9 mouse cellular contexts compared by ENCODE assay signal in the genomic region with DNA sequence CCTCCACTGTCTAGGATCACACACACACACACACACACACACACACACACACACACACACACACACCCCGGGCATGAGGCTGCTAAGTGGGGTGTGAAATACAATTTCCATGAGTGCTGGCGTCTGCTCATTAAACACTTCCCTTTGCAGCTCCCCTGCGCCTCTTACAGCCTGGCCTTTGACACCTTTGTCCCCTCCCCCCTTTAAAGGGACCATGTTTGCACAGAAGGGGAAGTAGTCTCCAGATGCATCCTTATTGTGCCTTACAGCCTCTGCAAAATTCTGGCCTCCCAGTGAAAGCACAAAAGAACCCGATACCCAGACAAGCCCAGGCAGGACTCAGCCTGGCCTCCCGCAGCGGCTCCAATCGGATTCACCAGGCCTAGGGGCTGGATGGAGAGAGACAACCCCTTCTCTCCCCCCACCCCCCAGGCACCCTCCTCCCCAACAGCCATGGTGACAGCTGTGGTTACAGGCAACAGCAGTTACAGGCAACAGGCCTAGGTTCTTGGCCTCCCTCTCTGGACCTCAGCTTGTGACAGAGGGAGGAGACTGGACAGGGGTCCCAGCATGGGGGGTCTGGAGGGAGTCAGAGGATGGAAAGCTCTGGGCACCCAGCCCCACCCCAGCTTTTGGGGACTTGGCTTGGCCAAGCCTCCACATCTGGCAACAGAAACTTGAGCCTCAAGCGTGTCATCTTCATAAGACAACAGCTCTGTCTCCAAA. TPM values are rescaled to one million over a fixed set of nuclear protein-coding genes. Genes with fewer than 3 reads are reported as not detected.
DNase-seq lines count a peak whose midpoint lies in the region; ATAC-seq lines count a peak whose summit lies in the region.
"Had no signal": no experiment of that assay in that cellular context is flagged by ENCODE, and none has a peak within 500 bp of the region (broad histone marks: within the 10 kb centered on the region; RNA-seq: fewer than 3 reads in every experiment).

No protein-coding gene starts in this region.

- no peaks in the 10 kb centered on the region for H3K36me3 ChIP-seq in forebrain, embryonic 11.5 days (ENCODE audit: control insufficient read depth, insufficient read depth, low read length)
- no peaks in the 10 kb centered on the region for H3K36me3 ChIP-seq in kidney, embryonic 16.5 days (ENCODE audit: insufficient read depth, low read length)
- no peaks in the 10 kb centered on the region for H3K36me3 ChIP-seq in midbrain, embryonic 15.5 days (replicated peaks)

- WGBS in forebrain, embryonic 11.5 days, result 3% methylated on average over 8 of the region's 8 CpGs
- 6% methylated on average over 8 of the region's 8 CpGs for WGBS in kidney, embryonic 16.5 days
- 8% methylated on average over 8 of the region's 8 CpGs for WGBS in midbrain, embryonic 15.5 days

- no peaks in the 10 kb centered on the region for H3K9me3 ChIP-seq in forebrain, embryonic 11.5 days (ENCODE audit: control insufficient read depth, low read length)
- H3K9me3 ChIP-seq in kidney, embryonic 16.5 days (ENCODE audit: low read length), result no peaks in the 10 kb centered on the region
- no peaks in the 10 kb centered on the region for H3K9me3 ChIP-seq in midbrain, embryonic 15.5 days
- H3K9me3 ChIP-seq: megakaryocyte, embryonic 14.5 days had no signal

- H3K4me3 ChIP-seq in forebrain, embryonic 11.5 days (ENCODE audit: low read depth, low read length), result no peak overlapping the region
- no peak overlapping the region for H3K4me3 ChIP-seq in kidney, embryonic 16.5 days (ENCODE audit: low read length)
- no peak overlapping the region for H3K4me3 ChIP-seq in midbrain, embryonic 15.5 days
- H3K4me3 ChIP-seq: megakaryocyte, embryonic 14.5 days had no signal

- H3K27ac ChIP-seq in forebrain, embryonic 11.5 days (ENCODE audit: low read depth, low read length), result peak overlapping the region; percentile 53
- peak overlapping the region; percentile 76 for H3K27ac ChIP-seq in kidney, embryonic 16.5 days (ENCODE audit: low read length)
- peak overlapping the region; percentile 54 for H3K27ac ChIP-seq in midbrain, embryonic 15.5 days

- H3K4me2 ChIP-seq in forebrain, embryonic 11.5 days (ENCODE audit: low read depth, low read length, severe bottlenecking), result 0 out of 2 replicates have a peak overlapping the region, but pooled peaks have one; percentile 15
- no peak overlapping the region for H3K4me2 ChIP-seq in kidney, embryonic 16.5 days (replicated peaks; ENCODE audit: low read depth, low read length)
- no peak overlapping the region for H3K4me2 ChIP-seq in midbrain, embryonic 15.5 days

- intact Hi-C loops in left cerebral cortex, postnatal 4 days (cut with DNase I), result no loop called here
- intact Hi-C loops in left cerebral cortex, postnatal 25 days (cut with DNase I), result no loop called here

- peak; percentile 63 for DNase-seq in left cerebral cortex, postnatal 4 days
- no peak for DNase-seq in left cerebral cortex, postnatal 25 days (ENCODE audit: low spot score in 2 of 2)
- DNase-seq in forebrain, embryonic 11.5 days (ENCODE audit: low spot score), result peak; percentile 77
- DNase-seq in cerebellum, adult 18-20 months, result no peak
- DNase-seq in adipocyte (ENCODE audit: low spot score), result no peak
- DNase-seq in right cerebral cortex, postnatal 36 days (ENCODE audit: low spot score in 2 of 2), result no peak

- H3K27me3 ChIP-seq in forebrain, embryonic 11.5 days (ENCODE audit: control insufficient read depth, insufficient read depth, low read length), result no peaks in the 10 kb centered on the region; the same call in 1 of the 2 replicates
- H3K27me3 ChIP-seq in kidney, embryonic 16.5 days (ENCODE audit: insufficient read depth, low read length), result no peaks in the 10 kb centered on the region; the same call in 1 of the 2 replicates
- no peaks in the 10 kb centered on the region for H3K27me3 ChIP-seq in midbrain, embryonic 15.5 days (replicated peaks)

- H3K9ac ChIP-seq in forebrain, embryonic 11.5 days (ENCODE audit: low read length), result peak overlapping the region; percentile 37; the same call in 1 of the 2 replicates
- H3K9ac ChIP-seq in kidney, embryonic 16.5 days (replicated peaks; ENCODE audit: low read length), result 0 out of 2 replicates have a peak overlapping the region, but pooled peaks have one; percentile 49
- H3K9ac ChIP-seq in midbrain, embryonic 15.5 days, result peak overlapping the region; percentile 20; the same call in 1 of the 2 replicates

- ATAC-seq in forebrain, embryonic 11.5 days (replicated peaks; ENCODE audit: low FRiP score), result peak; percentile 55
- ATAC-seq in kidney, embryonic 16.5 days (ENCODE audit: low FRiP score, low TSS enrichment), result peak; percentile 66
- ATAC-seq in midbrain, embryonic 15.5 days (replicated peaks), result peak; percentile 21

- H3K4me1 ChIP-seq in forebrain, embryonic 11.5 days (replicated peaks; ENCODE audit: control insufficient read depth, insufficient read depth, low read length), result peaks cover 33% of the 10 kb centered on the region
- H3K4me1 ChIP-seq in kidney, embryonic 16.5 days (ENCODE audit: insufficient read depth, low read length), result peaks cover 47% of the 10 kb centered on the region
- H3K4me1 ChIP-seq in midbrain, embryonic 15.5 days, result peaks cover 41% of the 10 kb centered on the region

RNA-seq across cellular contexts. Expression of a gene that starts 11.8 kb away (rescaled TPM):
- 10 to 100 TPM; 70.3 to 78.4 TPM for total RNA-seq in left cerebral cortex, postnatal 4 days (2021)
- 10 to 100 TPM; 54.4 to 63.0 TPM for total RNA-seq in left cerebral cortex, postnatal 25 days (2021)
- polyA plus RNA-seq in forebrain, embryonic 11.5 days (2014; fragmentation: Nextera tagmentation; extraction: Ambion mirVana), result 28.1 and 34.5 TPM in 2 replicates
- polyA plus RNA-seq in kidney, embryonic 16.5 days (2015; fragmentation: Nextera tagmentation; extraction: Ambion mirVana), result 18.9 and 23.5 TPM in 2 replicates
- 121 and 122 TPM in 2 replicates for polyA plus RNA-seq in midbrain, embryonic 15.5 days (2015; fragmentation: Nextera tagmentation; extraction: Ambion mirVana)

RNA-seq across cellular contexts. Expression of a gene that starts 58.8 kb away (rescaled TPM):
- total RNA-seq in left cerebral cortex, postnatal 4 days (2021), result 1 to 10 TPM; 2.1 to 3.7 TPM
- 1 to 10 TPM; 7.2 to 8.0 TPM for total RNA-seq in left cerebral cortex, postnatal 25 days (2021)
- 1.2 and 1.9 TPM in 2 replicates for polyA plus RNA-seq in forebrain, embryonic 11.5 days (2014; fragmentation: Nextera tagmentation; extraction: Ambion mirVana)
- 1.2 and 1.7 TPM in 2 replicates for polyA plus RNA-seq in kidney, embryonic 16.5 days (2015; fragmentation: Nextera tagmentation; extraction: Ambion mirVana)
- 3.3 and 3.5 TPM in 2 replicates for polyA plus RNA-seq in midbrain, embryonic 15.5 days (2015; fragmentation: Nextera tagmentation; extraction: Ambion mirVana)

RNA-seq across cellular contexts. Expression of a gene that starts 59.0 kb away (rescaled TPM):
- total RNA-seq in left cerebral cortex, postnatal 4 days (2021), result 100 to 1,000 TPM; 146 to 159 TPM
- 100 to 1,000 TPM; 203 to 209 TPM for total RNA-seq in left cerebral cortex, postnatal 25 days (2021)
- 6.2 and 6.7 TPM in 2 replicates for polyA plus RNA-seq in forebrain, embryonic 11.5 days (2014; fragmentation: Nextera tagmentation; extraction: Ambion mirVana)
- polyA plus RNA-seq in kidney, embryonic 16.5 days (2015; fragmentation: Nextera tagmentation; extraction: Ambion mirVana), result 1.9 and 2.2 TPM in 2 replicates
- 16.8 and 18.3 TPM in 2 replicates for polyA plus RNA-seq in midbrain, embryonic 15.5 days (2015; fragmentation: Nextera tagmentation; extraction: Ambion mirVana)

Comparison
In these comparisons a context has a peak if more than half of its experiments do, and no peak if none do; other contexts are left out.
1. DNase-seq: peak in left cerebral cortex, postnatal 4 days (single experiment) and forebrain, embryonic 11.5 days (single experiment); none in left cerebral cortex, postnatal 25 days (0 of 2), cerebellum, adult 18-20 months (0 of 2), adipocyte (single experiment) and right cerebral cortex, postnatal 36 days (0 of 2).
2. Peak in every context shown above with its lines, with median percentiles within 50 percentile points of each other: ATAC-seq, H3K27ac ChIP-seq and H3K9ac ChIP-seq.